Mouse (Mus musculus) C2C12 (cell line): ENCODE data around the gene Meaf6. TPM values are rescaled to one million over a fixed set of nuclear protein-coding genes. Genes with fewer than 3 reads are reported as not detected.
A peak's percentile ranks its signal among the peaks of the same experiment; 100 is the strongest.

ENCODE experiments used
- H3K27me3 ChIP-seq: one replicate; pipeline ENCODE4 v1.6.1; 2011; ENCODE audit not compliant: control insufficient read depth, insufficient read depth, insufficient read length
- H3K36me3 ChIP-seq: one replicate; pipeline ENCODE4 v1.6.1; 2011; ENCODE audit not compliant: control insufficient read depth, insufficient read depth
- H3K4me3 ChIP-seq: one replicate; pipeline ENCODE4 v1.5.1; 2011; ENCODE audit warnings: mild to moderate bottlenecking, control low read depth; ENCODE audit not compliant: poor library complexity, insufficient read depth, severe bottlenecking
- H3K79me2 ChIP-seq: one replicate; pipeline ENCODE4 v1.6.1; 2011; ENCODE audit not compliant: control insufficient read depth, insufficient read depth
- H3K79me3 ChIP-seq: one replicate; pipeline ENCODE4 v1.6.1; 2011; ENCODE audit warnings: low read depth, control low read depth
- H3ac ChIP-seq: one replicate; pipeline ENCODE3; 2011; ENCODE audit warnings: low read depth; ENCODE audit not compliant: control insufficient read depth, insufficient read length
- CEBPB ChIP-seq: IDR thresholded peaks from one replicate; pipeline ENCODE4 v1.6.1; 2011; ENCODE audit warnings: low read depth, mild to moderate bottlenecking, control low read depth, moderate library complexity
- CTCF ChIP-seq: IDR thresholded peaks from one replicate; pipeline ENCODE4 v1.5.1; 2011; ENCODE audit not compliant: control insufficient read depth, insufficient read depth, insufficient read length
- FOSL1 ChIP-seq: IDR thresholded peaks from one replicate; pipeline ENCODE4 v1.8.0; 2011; ENCODE audit warnings: mild to moderate bottlenecking, low read length; ENCODE audit not compliant: poor library complexity, insufficient read depth, severe bottlenecking
- MAX ChIP-seq: IDR thresholded peaks from one replicate; pipeline ENCODE4 v1.6.1; 2011; ENCODE audit warnings: mild to moderate bottlenecking, control low read depth
- MYOD1 ChIP-seq: IDR thresholded peaks from one replicate; pipeline ENCODE4 v1.6.1; 2011; ENCODE audit warnings: low read depth; ENCODE audit not compliant: control insufficient read depth, insufficient read length
- MYOG ChIP-seq: IDR thresholded peaks from one replicate; pipeline ENCODE4 v1.6.1; 2011; ENCODE audit not compliant: control insufficient read depth, insufficient read length; ENCODE audit errors: extremely low read depth
- USF1 ChIP-seq: IDR thresholded peaks from one replicate; pipeline ENCODE4 v1.6.1; 2011; ENCODE audit warnings: low read depth, mild to moderate bottlenecking, control low read depth, moderate library complexity
- polyA plus RNA-seq: library from polyadenylated mRNA; unstranded; fragments of >200 nt; fragmentation: generic; extraction: Trizol; gene quantifications from one replicate; pipeline ENCODE4 v1.2.1, GENCODE M21; 2012; ENCODE audit warnings: missing spikeins

Gene Meaf6
- polyA plus RNA-seq, 1 experiment = 31.3 TPM

DNA sequence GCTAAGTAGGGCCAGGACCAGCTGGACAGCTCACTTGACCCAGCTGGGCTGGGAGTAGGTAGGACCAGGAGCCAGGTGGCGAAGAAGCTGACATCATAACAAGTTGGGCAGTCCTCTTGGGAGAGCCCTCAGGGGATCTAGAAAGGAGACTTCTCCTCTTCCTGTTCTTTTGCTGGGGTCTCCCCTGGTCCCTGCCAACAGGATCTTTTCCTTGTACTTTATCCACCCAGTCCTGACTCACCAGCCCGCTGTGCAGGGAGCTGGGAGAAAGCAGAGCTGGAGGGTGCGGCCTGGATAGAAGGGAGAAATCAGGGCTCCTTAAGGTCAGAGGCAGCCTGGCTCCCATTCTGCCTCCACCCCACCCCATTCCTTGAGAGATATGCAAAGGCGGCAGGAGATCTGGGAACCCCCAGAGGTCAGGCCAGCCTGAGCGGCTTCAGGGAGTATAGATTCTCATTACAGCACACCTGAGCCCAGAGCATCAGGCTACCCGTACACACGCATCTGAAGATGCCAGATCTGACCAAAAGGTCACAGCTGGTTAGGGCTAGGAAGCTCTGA lies 40.5 kb downstream of the Meaf6 start:
- Histone ChIP-seq H3K36me3 (peaks cover 32% of the 10 kb centered on the region), H3K27me3 (no peaks in the 10 kb centered on the region), H3ac (peak overlapping the region; percentile 16), H3K79me3 (peaks cover 47% of the 10 kb centered on the region), H3K4me3 (peak overlapping the region; percentile 72), H3K79me2 (peaks cover 61% of the 10 kb centered on the region)
- TF ChIP-seq MYOG (no peak), USF1 (no peak), MYOD1 (no peak), FOSL1 (no peak), CTCF (no peak), MAX (no peak), CEBPB (no peak)

DNA sequence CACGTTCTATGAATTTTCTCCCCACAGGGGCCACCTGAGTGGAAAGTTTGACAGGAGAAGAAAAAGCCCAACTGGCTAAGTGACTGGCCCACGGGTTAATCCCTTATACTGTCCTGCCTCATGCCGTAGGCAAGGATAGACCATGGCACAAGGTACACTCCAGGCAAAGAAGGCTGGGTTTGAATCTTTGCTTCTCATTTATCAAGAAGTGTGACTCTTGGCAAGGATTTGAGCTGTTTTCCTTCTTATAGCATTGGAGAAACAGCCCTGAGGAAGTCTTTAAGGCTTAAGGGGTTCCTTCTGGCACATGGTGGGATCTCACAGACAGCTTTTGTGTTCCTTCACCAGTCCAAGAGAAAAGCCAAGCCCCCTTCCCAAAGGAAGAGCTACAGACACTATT lies 41.3 kb downstream of the Meaf6 start:
- Histone ChIP-seq H3ac (peak overlapping the region; percentile 61), H3K79me3 (peaks cover 39% of the 10 kb centered on the region), H3K4me3 (peak overlapping the region; percentile 72), H3K27me3 (no peaks in the 10 kb centered on the region), H3K79me2 (peaks cover 53% of the 10 kb centered on the region), H3K36me3 (peaks cover 24% of the 10 kb centered on the region)
- TF ChIP-seq MAX (no peak), MYOG (no peak), CEBPB (no peak), FOSL1 (no peak), USF1 (no peak), CTCF (no peak), MYOD1 (no peak)

DNA sequence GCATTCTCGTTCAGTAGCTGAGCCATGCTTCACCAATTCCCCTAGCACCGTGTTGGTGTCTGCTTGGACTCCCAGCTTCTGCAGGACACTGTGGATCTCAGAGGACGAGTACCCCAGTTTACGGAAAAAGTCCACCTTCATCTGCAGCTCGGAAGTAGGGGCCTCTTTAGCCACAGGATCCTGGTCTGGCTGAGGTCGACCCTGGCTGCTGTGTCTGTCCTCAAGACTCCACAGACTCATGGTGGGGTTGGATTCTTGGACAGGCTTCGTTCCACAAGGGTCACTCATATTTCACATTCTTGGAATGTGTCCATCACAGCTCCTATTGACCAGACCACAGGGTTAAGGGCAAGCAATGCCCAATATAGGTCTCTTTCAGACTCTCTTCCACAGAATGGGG lies 41.8 kb downstream of the Meaf6 start:
- H3K27me3 ChIP-seq = no peaks in the 10 kb centered on the region
- H3K4me3 ChIP-seq = peak overlapping the region; percentile 72
- TF ChIP-seq MAX = no peak
- TF ChIP-seq MYOD1 = no peak
- no peak for TF ChIP-seq CEBPB
- peaks cover 47% of the 10 kb centered on the region for H3K79me2 ChIP-seq
- H3K36me3 ChIP-seq = peaks cover 19% of the 10 kb centered on the region
- peaks cover 35% of the 10 kb centered on the region for H3K79me3 ChIP-seq
- H3ac ChIP-seq = peak overlapping the region; percentile 91

DNA sequence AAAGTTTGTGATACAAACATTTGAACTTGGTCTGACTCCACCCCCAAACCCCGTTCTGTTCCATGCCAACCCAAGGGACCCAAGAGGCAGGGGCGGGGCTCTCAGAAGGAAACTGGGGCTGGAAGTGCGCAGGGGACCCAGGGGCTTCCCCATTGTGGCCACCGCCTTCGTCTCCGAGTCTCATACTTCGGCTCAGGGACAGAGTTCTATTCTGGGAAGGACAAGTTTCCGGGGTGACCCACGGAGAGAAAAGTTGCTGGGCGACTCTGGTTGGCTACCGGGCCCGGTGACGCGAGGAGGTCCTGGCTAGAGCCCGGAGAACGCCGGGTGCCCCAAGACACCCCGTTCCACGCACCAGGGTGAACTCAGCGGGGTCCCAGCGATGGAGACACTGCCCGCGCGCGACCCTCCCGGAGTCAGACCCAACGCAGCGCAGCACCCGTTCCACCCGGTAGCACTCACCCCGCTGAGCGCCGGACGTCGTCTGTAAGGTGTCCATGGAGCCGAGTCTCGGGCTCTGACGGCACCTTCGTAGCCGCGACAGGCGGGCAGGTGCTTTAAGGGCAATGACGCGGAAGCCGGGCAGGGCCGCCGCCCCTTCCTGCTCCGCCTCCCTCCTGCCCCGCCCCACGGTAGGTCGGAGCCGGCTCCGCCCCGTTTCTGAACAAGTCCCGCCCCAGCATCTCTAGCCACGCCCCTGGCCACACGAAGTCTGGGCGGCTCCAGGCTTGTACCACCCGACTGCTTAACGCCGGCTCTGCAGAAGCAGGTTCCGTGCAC lies 42.6 kb downstream of the Meaf6 start, which contains the start of gene Zc3h12a:
TSS of gene Zc3h12a (minus strand) at position 536 of the 780 bp plus-strand sequence.
- H3K79me3 ChIP-seq = peaks cover 31% of the 10 kb centered on the region
- no peak for TF ChIP-seq MYOG
- TF ChIP-seq CEBPB = no peak
- no peak for TF ChIP-seq CTCF
- TF ChIP-seq MAX = no peak
- TF ChIP-seq FOSL1 = no peak
- TF ChIP-seq USF1 = no peak
- TF ChIP-seq MYOD1 = no peak
- peak within 1 kb of the TSS; percentile 91 for H3ac ChIP-seq
- peak within 1 kb of the TSS; percentile 72 for H3K4me3 ChIP-seq
- peaks cover 14% of the 10 kb centered on the region for H3K36me3 ChIP-seq
- H3K79me2 ChIP-seq = peaks cover 42% of the 10 kb centered on the region
- no peaks in the 10 kb centered on the region for H3K27me3 ChIP-seq

DNA sequence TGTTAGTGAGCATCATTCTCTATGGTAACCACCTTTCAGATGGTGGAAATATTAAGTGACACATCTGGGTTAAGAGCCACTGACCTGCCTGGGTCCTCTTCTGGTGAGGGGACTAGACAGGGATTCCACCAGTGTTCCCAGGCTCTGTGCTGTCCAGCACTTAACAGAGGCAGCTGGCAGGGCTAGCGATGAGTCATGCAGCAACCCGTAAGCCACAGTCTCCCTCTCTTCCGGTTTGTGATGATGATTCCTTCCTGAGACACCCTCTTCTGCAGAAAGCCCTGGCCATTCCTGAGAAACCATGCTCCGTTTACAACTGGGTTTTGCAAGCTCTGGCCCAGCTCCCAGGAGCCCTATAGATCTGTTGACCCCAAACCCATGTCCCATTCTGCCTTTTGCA lies 46.6 kb downstream of the Meaf6 start:
- H3ac ChIP-seq = no peak overlapping the region
- H3K36me3 ChIP-seq = no peaks in the 10 kb centered on the region
- peaks cover 11% of the 10 kb centered on the region for H3K79me2 ChIP-seq
- H3K4me3 ChIP-seq = no peak overlapping the region
- TF ChIP-seq MYOG (no peak), CTCF (no peak), MYOD1 (peak; percentile 84), FOSL1 (peak; percentile 64)
- peaks cover 8% of the 10 kb centered on the region for H3K79me3 ChIP-seq
- H3K27me3 ChIP-seq = no peaks in the 10 kb centered on the region

DNA sequence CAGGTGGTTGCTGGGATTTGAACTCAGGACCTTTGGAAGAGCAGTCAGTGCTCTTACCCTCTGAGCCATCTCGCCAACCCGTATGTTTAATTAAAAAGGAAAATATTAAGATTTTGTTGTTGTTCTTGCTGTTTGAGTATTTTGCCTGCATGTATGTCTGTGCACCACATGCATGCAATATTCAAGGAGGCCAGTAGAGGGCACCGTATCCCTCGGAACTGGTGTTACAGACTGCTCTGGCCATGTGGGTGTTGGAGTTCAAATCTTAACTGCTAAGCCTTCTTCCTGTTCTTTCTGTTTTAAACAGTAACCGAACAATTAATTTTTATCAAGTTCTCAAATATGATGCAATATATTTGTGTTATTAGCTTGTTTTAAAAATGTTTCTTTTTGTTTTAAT lies 47.5 kb downstream of the Meaf6 start:
- Histone ChIP-seq H3K4me3 (no peak overlapping the region), H3K79me2 (peaks cover 2% of the 10 kb centered on the region), H3K36me3 (no peaks in the 10 kb centered on the region), H3K79me3 (no peaks in the 10 kb centered on the region), H3ac (no peak overlapping the region), H3K27me3 (no peaks in the 10 kb centered on the region)
- TF ChIP-seq MAX (peak; percentile 24), USF1 (peak; percentile 4), FOSL1 (no peak), CEBPB (no peak), CTCF (peak; percentile 46), MYOD1 (no peak), MYOG (no peak)
